Mouse (Mus musculus): ENCODE data around the gene Tapt1.
"Not testable (repeated sequence)": the region's sequence is repeated elsewhere in the genome, so short reads cannot be mapped to it uniquely, and the experiment has no call there.

DNA sequence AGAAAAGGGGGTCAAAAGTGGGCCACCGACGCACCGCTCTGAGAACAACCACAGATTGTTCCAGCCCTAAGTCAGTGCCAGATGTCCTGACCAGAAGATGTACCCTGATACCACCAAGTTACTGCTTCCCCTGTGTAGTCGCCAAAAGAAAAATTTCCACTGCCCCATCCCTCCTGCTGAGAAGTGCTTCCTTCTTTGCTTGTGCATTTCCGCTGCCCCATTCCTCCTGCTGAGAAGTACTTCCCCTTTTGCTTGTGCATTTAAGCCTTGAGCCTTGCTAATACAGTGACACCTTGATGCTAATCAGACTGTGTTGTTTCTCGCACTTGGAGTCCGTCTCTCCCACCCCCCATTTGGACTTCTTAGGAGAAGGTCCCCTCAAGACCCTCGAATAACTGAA, 99.9 kb downstream of the Tapt1 start:
- TF ChIP-seq POLR2A (IDR thresholded peaks at IDR 0.05; ENCODE audit: insufficient read depth, low read length); CTCF (IDR thresholded peaks at IDR 0.05; ENCODE audit: low read depth, low read length); EP300 (IDR thresholded peaks at IDR 0.05; ENCODE audit: insufficient read depth, low read depth, low read length): not testable (repeated sequence)
